Mouse (Mus musculus): ENCODE data around the gene Sgsm1.

The Sgsm1 gene

GRCm38 (mm10) chr5:113323784-113324638 is 13.4 kb upstream of the Sgsm1 start:
- DNase-seq (ENCODE audit: low spot score): no peak

GRCm38 (mm10) chr5:113313998-113314397 is 3.4 kb upstream of the Sgsm1 start:
- peak; percentile 42 for DNase-seq (ENCODE audit: low spot score)

GRCm38 (mm10) chr5:113309491-113310376 is 852 bp downstream of the Sgsm1 start:
- no peak for DNase-seq (ENCODE audit: low spot score)

GRCm38 (mm10) chr5:113306750-113307477 is 3.7 kb downstream of the Sgsm1 start:
- no peak for DNase-seq (ENCODE audit: low spot score)

GRCm38 (mm10) chr5:113304527-113304926 is 6.1 kb downstream of the Sgsm1 start:
- DNase-seq (ENCODE audit: low spot score): no peak

GRCm38 (mm10) chr5:113301841-113302240 is 8.7 kb downstream of the Sgsm1 start:
- DNase-seq (ENCODE audit: low spot score): no peak

GRCm38 (mm10) chr5:113300148-113300889 is 10.3 kb downstream of the Sgsm1 start:
- no peak for DNase-seq (ENCODE audit: low spot score)

GRCm38 (mm10) chr5:113299433-113299832 is 11.2 kb downstream of the Sgsm1 start:
- DNase-seq (ENCODE audit: low spot score): no peak

- no peak for DNase-seq (ENCODE audit: low spot score)
These were observed 11.8 kb downstream of the Sgsm1 start for GRCm38 (mm10) chr5:113298826-113299225.

GRCm38 (mm10) chr5:113298040-113298439 is 12.5 kb downstream of the Sgsm1 start:
- no peak for DNase-seq (ENCODE audit: low spot score)

- no peak for DNase-seq (ENCODE audit: low spot score)
These were observed 14.8 kb downstream of the Sgsm1 start for GRCm38 (mm10) chr5:113295791-113296190.

- no peak for DNase-seq (ENCODE audit: low spot score)
These were observed 16.0 kb downstream of the Sgsm1 start for GRCm38 (mm10) chr5:113294575-113294974.

- DNase-seq (ENCODE audit: low spot score): no peak
These were observed 17.1 kb downstream of the Sgsm1 start for GRCm38 (mm10) chr5:113293446-113293845.

- DNase-seq (ENCODE audit: low spot score): no peak
These were observed 17.8 kb downstream of the Sgsm1 start for GRCm38 (mm10) chr5:113292832-113293231.

- no peak for DNase-seq (ENCODE audit: low spot score)
These were observed 18.4 kb downstream of the Sgsm1 start for GRCm38 (mm10) chr5:113292179-113292578.

GRCm38 (mm10) chr5:113291125-113291524 is 19.5 kb downstream of the Sgsm1 start:
- DNase-seq (ENCODE audit: low spot score): no peak

- no peak for DNase-seq (ENCODE audit: low spot score)
These were observed 20.4 kb downstream of the Sgsm1 start for GRCm38 (mm10) chr5:113290149-113290548.

- no peak for DNase-seq (ENCODE audit: low spot score)
These were observed 22.1 kb downstream of the Sgsm1 start for GRCm38 (mm10) chr5:113288490-113288889.

- no peak for DNase-seq (ENCODE audit: low spot score)
These were observed 22.8 kb downstream of the Sgsm1 start for GRCm38 (mm10) chr5:113287762-113288161.

GRCm38 (mm10) chr5:113286591-113287520 is 23.7 kb downstream of the Sgsm1 start:
- peak; percentile 41 for DNase-seq (ENCODE audit: low spot score)

All from urinary bladder, postnatal 10 days (tissue).